ENCODE assay signal across 8 mouse cellular contexts in genomic region chr13:96670406-96671077, GRCm38 (mm10). TPM values are rescaled to one million over a fixed set of nuclear protein-coding genes. Genes with fewer than 3 reads are reported as not detected.
DNase-seq lines count a peak whose midpoint lies in the region; ATAC-seq lines count a peak whose summit lies in the region.

Gene Hmgcr, minus strand, starts transcription at chr13:96670936.

- H3K36me3 ChIP-seq in lung, embryonic 16.5 days (ENCODE audit: control insufficient read depth, insufficient read depth, low read length), result peaks cover 6% of the 10 kb centered on the region

- no peaks in the 10 kb centered on the region for H3K27me3 ChIP-seq in lung, embryonic 16.5 days (ENCODE audit: control insufficient read depth, insufficient read depth, low read depth, low read length)

- peak within 1 kb of the TSS; percentile 87 for H3K4me2 ChIP-seq in lung, embryonic 16.5 days (ENCODE audit: low read depth, low read length)

- ATAC-seq in hematopoietic stem cell, adult 5-6 weeks (replicated peaks in 1 of 2; ENCODE audit: insufficient read depth in 1 of 2, low FRiP score in 2 of 2, low TSS enrichment in 1 of 2, low read depth in 1 of 2, poor library complexity in 2 of 2, severe bottlenecking in 2 of 2), result peak; percentile 98
- peak; percentile 100 for ATAC-seq in lung, embryonic 16.5 days (ENCODE audit: low read depth)

- DNase-seq in MEL-GATA-1-ER (ENCODE audit: extremely low read depth, low read depth), result peak; percentile 92
- DNase-seq in cerebellum, adult 8-10 months, result peak; percentile 97
- peak; percentile 97 for DNase-seq in forelimb bud, embryonic 11.5 days (ENCODE audit: low read depth, low spot score)
- DNase-seq in layer of hippocampus, adult 9-10 months (ENCODE audit: low spot score), result peak; percentile 94
- peak; percentile 84 for DNase-seq in ovary, postnatal 10 days (ENCODE audit: low spot score)
- peak; percentile 93 to 97 for DNase-seq in thymus, postnatal 10 days (ENCODE audit: low spot score in 2 of 2)

- H3K27ac ChIP-seq in lung, embryonic 16.5 days (ENCODE audit: low read length), result peak within 1 kb of the TSS; percentile 92

- no peaks in the 10 kb centered on the region for H3K9me3 ChIP-seq in lung, embryonic 16.5 days (ENCODE audit: control insufficient read depth, low read length)

- under 1% methylated on average over 68 of the region's 70 CpGs for WGBS in lung, embryonic 16.5 days

- H3K9ac ChIP-seq in lung, embryonic 16.5 days (ENCODE audit: low read length), result peak within 1 kb of the TSS; percentile 96

- H3K4me1 ChIP-seq in lung, embryonic 16.5 days (replicated peaks; ENCODE audit: control insufficient read depth, insufficient read depth, low read length), result peaks cover 19% of the 10 kb centered on the region

- peak within 1 kb of the TSS; percentile 95 for H3K4me3 ChIP-seq in lung, embryonic 16.5 days (ENCODE audit: low read length)

RNA-seq across cellular contexts. Expression of gene Hmgcr, which starts in this region (rescaled TPM):
- total RNA-seq in hematopoietic stem cell, adult 5-6 weeks (2017), result 75.0 and 76.9 TPM in 2 replicates
- 43.9 and 46.2 TPM in 2 replicates for polyA plus RNA-seq in lung, embryonic 16.5 days (2015; fragmentation: Nextera tagmentation; extraction: Ambion mirVana)

Comparison
In these comparisons a context has a peak if more than half of its experiments do, and no peak if none do; other contexts are left out.
1. Peak in every context shown above with its lines: DNase-seq, ATAC-seq, H3K4me3 ChIP-seq and H3K27ac ChIP-seq.